Mouse (Mus musculus) limb, embryonic 15.5 days (tissue): ENCODE data around the gene Klk1b5. TPM values are rescaled to one million over a fixed set of nuclear protein-coding genes. Genes with fewer than 3 reads are reported as not detected.
"Not testable (repeated sequence)": the region's sequence is repeated elsewhere in the genome, so short reads cannot be mapped to it uniquely, and the experiment has no call there.

Experiments used
- ATAC-seq: fragments of 200-750 bp; cut with Nextera tagmentation; 2 replicates; pipeline ENCODE4 v1.8.0; 2017; ENCODE audit warnings: low read depth, moderate TSS enrichment; ENCODE audit not compliant: insufficient number of reproducible peaks, low FRiP score, low TSS enrichment
- H3K27ac ChIP-seq: fragments of 300-500 bp; sonication (generic); 2 replicates; pipeline ENCODE4 v1.5.1; 2015; ENCODE audit warnings: moderate library complexity, mild to moderate bottlenecking, inconsistent platforms
- H3K27me3 ChIP-seq: fragments of 300-500 bp; sonication (generic); 2 replicates; pipeline ENCODE4 v1.6.1; 2015; ENCODE audit warnings: inconsistent platforms
- H3K36me3 ChIP-seq: fragments of 300-500 bp; sonication (generic); 2 replicates; pipeline ENCODE4 v1.6.1; 2015; ENCODE audit warnings: inconsistent platforms
- H3K4me1 ChIP-seq: fragments of 300-500 bp; sonication (generic); 2 replicates; pipeline ENCODE4 v1.6.1; 2015; ENCODE audit warnings: inconsistent platforms
- H3K4me2 ChIP-seq: fragments of 300-500 bp; sonication (generic); 2 replicates; pipeline ENCODE4 v1.6.1; 2015; ENCODE audit warnings: mild to moderate bottlenecking, inconsistent platforms
- H3K4me3 ChIP-seq: fragments of 300-500 bp; sonication (generic); 2 replicates; pipeline ENCODE4 v1.5.1; 2015; ENCODE audit warnings: mild to moderate bottlenecking, inconsistent platforms
- H3K9ac ChIP-seq: fragments of 300-500 bp; sonication (generic); 2 replicates; pipeline ENCODE4 v1.6.1; 2015; ENCODE audit warnings: inconsistent platforms
- H3K9me3 ChIP-seq: fragments of 300-500 bp; sonication (generic); 2 replicates; pipeline ENCODE4 v1.6.1; 2016; ENCODE audit warnings: inconsistent platforms
- WGBS: fragments of 180-500 bp; shearing (Covaris S2); methylation state at CpG from one replicate; pipeline ENCODE4 v1.1.7; 2015; 5-methylcytosine and 5-hydroxymethylcytosine counted together
- polyA plus RNA-seq: library from polyadenylated mRNA; unstranded; fragments of >200 nt; fragmentation: Nextera tagmentation; extraction: Ambion mirVana; gene quantifications from 2 replicates; pipeline ENCODE4 v1.2.1, GENCODE M21; 2015

Gene Klk1b5
- polyA plus RNA-seq: not detected in 2 replicates

DNA sequence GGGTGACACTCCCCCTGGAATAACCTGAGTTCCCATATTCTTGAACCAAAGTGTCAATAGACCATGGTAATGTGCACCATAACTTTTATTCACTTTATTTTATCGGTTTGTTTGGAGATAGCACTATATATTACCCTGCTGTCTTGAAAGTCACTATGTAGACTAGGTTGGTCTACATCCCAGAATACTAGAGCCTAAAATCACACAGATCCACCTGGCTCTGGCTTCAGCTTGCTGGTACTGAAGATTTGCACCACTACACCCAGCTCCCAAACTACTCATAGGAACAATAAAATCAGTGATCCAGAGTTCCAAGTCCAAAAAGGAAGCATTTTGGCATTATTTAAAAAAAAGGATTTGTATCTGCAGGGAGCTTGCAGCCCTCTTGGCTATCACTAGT is at the start of gene Klk1b5:
TSS of gene Klk1b5 (plus strand) at position 301 of the 400 bp plus-strand sequence.
- 72% methylated on average over 1 of the region's 1 CpGs for WGBS
- H3K9me3 ChIP-seq: no peaks in the 10 kb centered on the region
- ATAC-seq: no peak

DNA sequence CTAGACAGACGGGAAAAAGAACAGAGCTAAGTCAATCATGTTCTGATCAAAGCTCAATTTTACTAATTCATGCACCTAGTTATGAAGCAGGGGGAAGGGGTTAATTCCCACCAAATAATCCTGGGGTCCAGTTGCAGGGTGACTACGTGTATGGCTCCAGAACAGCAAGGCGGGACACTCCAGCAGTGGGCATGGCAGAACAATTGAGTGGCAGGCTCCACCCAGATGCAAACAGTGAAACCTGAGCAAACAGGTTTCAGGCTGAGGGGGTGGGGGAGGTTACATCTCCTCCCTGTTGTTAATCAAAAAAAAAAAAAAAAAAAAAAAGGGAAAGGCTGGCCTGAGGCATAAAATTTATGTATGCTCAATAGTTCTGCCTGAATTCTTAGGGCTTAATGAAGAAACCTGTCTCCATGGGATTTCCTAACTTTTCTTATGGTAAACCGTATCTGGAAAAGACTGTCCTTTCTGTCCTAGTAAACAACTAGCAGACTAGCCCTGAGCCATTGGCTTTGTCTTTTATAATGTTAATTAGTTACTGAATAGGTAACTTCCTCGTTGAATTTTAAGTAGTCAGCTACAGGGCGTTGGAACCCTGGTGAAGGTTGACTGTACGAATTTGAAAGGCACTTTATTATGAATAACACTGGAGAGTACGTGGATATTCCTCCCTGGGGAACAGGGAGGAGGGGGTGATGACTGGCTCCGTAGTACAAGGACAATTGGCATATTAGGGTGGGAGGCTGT is 36.3 kb upstream of the Klk1b5 start:
- Histone ChIP-seq H3K4me3 (no peak overlapping the region), H3K9me3 (no peaks in the 10 kb centered on the region), H3K27ac (no peak overlapping the region), H3K27me3 (no peaks in the 10 kb centered on the region), H3K9ac (no peak overlapping the region), H3K36me3 (no peaks in the 10 kb centered on the region), H3K4me1 (no peaks in the 10 kb centered on the region), H3K4me2 (no peak overlapping the region)
- 59% methylated on average over 9 of the region's 9 CpGs for WGBS
- no peak for ATAC-seq

More for the DNA sequence above, at the start of gene Klk1b5:
- H3K36me3 ChIP-seq: no peaks in the 10 kb centered on the region
- H3K4me3 ChIP-seq: no peak within 1 kb of the TSS
- H3K4me2 ChIP-seq: no peak within 1 kb of the TSS
- 0 out of 2 replicates have a peak, but pooled peaks cover 2% of the 10 kb centered on the region for H3K27me3 ChIP-seq
- H3K9ac ChIP-seq: no peak within 1 kb of the TSS
- H3K27ac ChIP-seq: no peak within 1 kb of the TSS
- no peaks in the 10 kb centered on the region for H3K4me1 ChIP-seq

GRCm38 (mm10) chr7:44186516-44186915 is 29.2 kb upstream of the Klk1b5 start:
- H3K36me3 ChIP-seq, ATAC-seq, H3K9me3 ChIP-seq, H3K4me2 ChIP-seq, H3K27me3 ChIP-seq, H3K9ac ChIP-seq, H3K4me3 ChIP-seq, H3K4me1 ChIP-seq, H3K27ac ChIP-seq: not testable (repeated sequence)
- WGBS: 47% methylated on average over 8 of the region's 8 CpGs

- not testable (repeated sequence) for H3K36me3 ChIP-seq, H3K27ac ChIP-seq, H3K27me3 ChIP-seq, H3K9me3 ChIP-seq, ATAC-seq, H3K4me3 ChIP-seq, H3K9ac ChIP-seq, H3K4me2 ChIP-seq, H3K4me1 ChIP-seq
Observed at GRCm38 (mm10) chr7:44187936-44188335, 27.8 kb upstream of the Klk1b5 start, which contains the start of gene Klk1b24. Gene Klk1b24, plus strand, starts transcription at chr7:44188236.

DNA sequence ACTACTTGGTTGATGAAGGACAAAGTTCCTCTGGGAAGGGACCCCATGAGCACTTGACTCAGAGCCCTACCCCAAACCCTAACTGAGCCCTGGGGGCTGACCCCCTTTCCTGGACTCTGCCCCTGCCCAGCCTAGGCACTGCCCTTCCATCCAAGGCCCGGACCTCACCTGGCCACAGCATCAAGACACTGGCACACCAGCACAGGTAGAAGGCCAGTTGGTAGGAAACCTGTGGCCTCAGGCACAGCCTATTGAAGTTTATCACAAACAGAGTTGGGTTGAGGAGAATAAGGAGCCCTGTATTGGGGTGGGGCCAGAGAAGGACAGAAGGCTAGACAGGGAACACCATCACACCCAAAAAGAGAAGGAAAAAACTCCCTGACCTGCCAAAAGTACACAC is 22.3 kb upstream of the Klk1b5 start:
- not testable (repeated sequence) for H3K27ac ChIP-seq, ATAC-seq, H3K9me3 ChIP-seq, H3K4me3 ChIP-seq, H3K4me2 ChIP-seq, H3K4me1 ChIP-seq, H3K36me3 ChIP-seq, H3K9ac ChIP-seq, H3K27me3 ChIP-seq
- 96% methylated on average over 1 of the region's 1 CpGs for WGBS

- H3K4me3 ChIP-seq: no peak within 1 kb of the TSS
- 53% methylated on average over 3 of the region's 3 CpGs for WGBS
- no peaks in the 10 kb centered on the region for H3K4me1 ChIP-seq
- no peaks in the 10 kb centered on the region for H3K27me3 ChIP-seq
- no peaks in the 10 kb centered on the region for H3K36me3 ChIP-seq
- no peaks in the 10 kb centered on the region for H3K9me3 ChIP-seq
- H3K9ac ChIP-seq: no peak within 1 kb of the TSS
- H3K27ac ChIP-seq: no peak within 1 kb of the TSS
- H3K4me2 ChIP-seq: no peak within 1 kb of the TSS
- no peak for ATAC-seq
Observed at GRCm38 (mm10) chr7:44197891-44198290, 17.9 kb upstream of the Klk1b5 start, which contains the start of gene Klk1b3. Gene Klk1b3, plus strand, starts transcription at chr7:44198191.

- not testable (repeated sequence) for H3K9ac ChIP-seq, H3K4me3 ChIP-seq, H3K4me1 ChIP-seq, H3K27me3 ChIP-seq, H3K4me2 ChIP-seq, ATAC-seq, H3K9me3 ChIP-seq, H3K36me3 ChIP-seq, H3K27ac ChIP-seq
- 47% methylated on average over 3 of the region's 3 CpGs for WGBS
Observed at GRCm38 (mm10) chr7:44207135-44207534, 8.6 kb upstream of the Klk1b5 start, which contains the start of gene Klk1b4. Gene Klk1b4, plus strand, starts transcription at chr7:44207435.

GRCm38 (mm10) chr7:44208307-44208706 is 7.4 kb upstream of the Klk1b5 start:
- H3K36me3 ChIP-seq: no peaks in the 10 kb centered on the region
- no peak overlapping the region for H3K4me3 ChIP-seq
- no peaks in the 10 kb centered on the region for H3K9me3 ChIP-seq
- no peak overlapping the region for H3K9ac ChIP-seq
- H3K27me3 ChIP-seq: no peaks in the 10 kb centered on the region
- WGBS: 83% methylated on average over 3 of the region's 3 CpGs
- no peak overlapping the region for H3K27ac ChIP-seq
- no peak overlapping the region for H3K4me2 ChIP-seq
- no peak for ATAC-seq
- H3K4me1 ChIP-seq: no peaks in the 10 kb centered on the region

DNA sequence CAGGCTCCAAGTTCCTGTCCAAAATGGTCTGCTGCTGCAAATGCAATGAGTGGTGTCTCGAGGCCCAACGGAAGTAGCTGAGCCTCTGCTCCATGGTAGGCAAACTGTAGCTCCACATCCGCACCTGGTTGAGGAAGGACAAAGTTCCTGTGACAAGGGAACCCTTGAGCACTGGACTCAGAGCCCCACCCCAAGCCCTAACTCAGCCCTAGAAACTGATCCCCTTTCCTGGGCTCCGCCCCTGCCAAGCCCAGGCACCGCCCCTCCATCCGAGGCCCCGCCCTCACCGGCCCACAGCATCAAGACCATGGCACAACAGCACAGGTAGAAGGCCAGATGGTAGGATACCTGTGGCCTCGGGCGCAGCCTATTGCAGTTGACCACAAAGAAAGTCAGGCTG is 5.9 kb downstream of the Klk1b5 start:
- WGBS: 73% methylated on average over 9 of the region's 10 CpGs
- H3K4me1 ChIP-seq, H3K4me3 ChIP-seq, H3K27me3 ChIP-seq, ATAC-seq, H3K36me3 ChIP-seq, H3K9me3 ChIP-seq, H3K4me2 ChIP-seq, H3K9ac ChIP-seq, H3K27ac ChIP-seq: not testable (repeated sequence)

- not testable (repeated sequence) for H3K4me3 ChIP-seq, H3K36me3 ChIP-seq, H3K4me2 ChIP-seq, H3K9ac ChIP-seq, H3K27me3 ChIP-seq, H3K4me1 ChIP-seq, H3K27ac ChIP-seq, H3K9me3 ChIP-seq, ATAC-seq
- 76% methylated on average over 6 of the region's 6 CpGs for WGBS
Observed at GRCm38 (mm10) chr7:44222335-44222734, 6.6 kb downstream of the Klk1b5 start.

DNA sequence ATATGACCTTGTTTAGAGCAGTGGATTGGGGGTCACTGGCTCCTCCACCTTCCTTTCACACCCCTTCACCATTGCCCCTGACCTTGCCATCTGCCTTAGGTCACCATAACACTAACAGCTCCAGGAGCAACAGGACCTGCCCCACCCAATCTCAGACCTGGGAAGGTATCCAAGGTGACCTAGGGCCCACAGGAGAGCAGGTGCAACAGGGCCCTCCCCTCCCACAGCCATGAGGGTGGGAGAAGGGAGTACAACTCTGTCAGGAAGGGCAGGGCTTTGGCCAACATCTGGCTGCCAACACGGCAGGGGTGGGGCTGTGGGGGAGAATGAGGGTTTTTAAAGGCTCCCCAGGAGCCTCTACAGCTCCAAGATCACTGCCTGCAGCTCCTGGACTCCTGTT is 9.3 kb downstream of the Klk1b5 start, which contains the start of gene Klk1:
TSS of gene Klk1 (plus strand) at position 285 of the 400 bp plus-strand sequence.
- H3K4me2 ChIP-seq: no peak within 1 kb of the TSS
- no peaks in the 10 kb centered on the region for H3K9me3 ChIP-seq
- ATAC-seq: no peak
- 35% methylated on average over 1 of the region's 1 CpGs for WGBS
- no peaks in the 10 kb centered on the region for H3K27me3 ChIP-seq
- H3K9ac ChIP-seq: no peak within 1 kb of the TSS
- H3K4me3 ChIP-seq: no peak within 1 kb of the TSS
- no peak within 1 kb of the TSS for H3K27ac ChIP-seq
- no peaks in the 10 kb centered on the region for H3K4me1 ChIP-seq
- H3K36me3 ChIP-seq: no peaks in the 10 kb centered on the region

GRCm38 (mm10) chr7:44235909-44236308 is 20.2 kb downstream of the Klk1b5 start, which contains the start of gene Gm36864:
Gene Gm36864, plus strand, starts transcription at chr7:44236177.
- WGBS: 73% methylated on average over 3 of the region's 3 CpGs

More at GRCm38 (mm10) chr7:44235909-44236308, 20.2 kb downstream of the Klk1b5 start, which contains the start of gene Gm36864:
- no peak within 1 kb of the TSS for H3K9ac ChIP-seq
- H3K27me3 ChIP-seq: no peaks in the 10 kb centered on the region
- no peaks in the 10 kb centered on the region for H3K36me3 ChIP-seq
- no peak for ATAC-seq
- H3K27ac ChIP-seq: no peak within 1 kb of the TSS
- H3K9me3 ChIP-seq: no peaks in the 10 kb centered on the region
- H3K4me1 ChIP-seq: no peaks in the 10 kb centered on the region
- no peak within 1 kb of the TSS for H3K4me3 ChIP-seq
- H3K4me2 ChIP-seq: no peak within 1 kb of the TSS
